Mouse (Mus musculus): ENCODE measurements at regions not wholly inside any gene's neighbourhood (a gene's known extent, or its start where the extent isn't known, plus 50 kb on each side); places are given as distances from the start of the nearest gene placed in this dataset.

DNA sequence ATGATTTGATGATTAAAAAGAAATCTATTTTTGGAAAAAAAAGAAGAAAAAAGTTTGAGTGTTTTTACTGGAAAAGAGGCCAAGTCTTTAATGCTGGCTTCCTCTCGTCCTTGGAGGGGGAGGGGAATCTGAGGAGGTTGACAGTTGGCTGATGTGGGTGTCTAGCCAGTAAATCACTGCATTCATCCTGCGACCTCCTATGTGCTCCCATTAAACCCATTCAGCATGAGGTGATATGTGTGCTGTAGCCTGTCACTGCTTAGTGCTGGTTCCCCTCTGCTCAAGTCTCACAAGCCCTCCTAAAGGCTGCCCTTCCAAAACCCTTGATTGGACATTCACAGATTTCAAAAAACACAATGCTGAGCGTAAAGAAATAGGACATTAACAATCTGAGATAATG is 68.7 kb downstream of the Atoh1 start:
- no peak overlapping the region for H3K4me2 ChIP-seq (ENCODE audit: low read length)
- H3K4me1 ChIP-seq (replicated peaks; ENCODE audit: control insufficient read depth, insufficient read depth, low read length): no peaks in the 10 kb centered on the region
- H3K4me3 ChIP-seq (ENCODE audit: low read depth, low read length): no peak overlapping the region
- no peak overlapping the region for H3K27ac ChIP-seq (ENCODE audit: low read depth)
- H3K9ac ChIP-seq (ENCODE audit: low read length): no peak overlapping the region
- no peak for DNase-seq (ENCODE audit: low spot score)
- no peaks in the 10 kb centered on the region for H3K9me3 ChIP-seq (ENCODE audit: control insufficient read depth, low read length)
- 43% methylated on average over 3 of the region's 3 CpGs for WGBS
- no peaks in the 10 kb centered on the region for H3K36me3 ChIP-seq (ENCODE audit: control insufficient read depth, insufficient read depth, low read length)
- ATAC-seq (replicated peaks; ENCODE audit: low FRiP score, low TSS enrichment, low read depth): no peak
- 0 out of 2 replicates have a peak, but pooled peaks cover 5% of the 10 kb centered on the region for H3K27me3 ChIP-seq (replicated peaks; ENCODE audit: control insufficient read depth, insufficient read depth, low read length)

DNA sequence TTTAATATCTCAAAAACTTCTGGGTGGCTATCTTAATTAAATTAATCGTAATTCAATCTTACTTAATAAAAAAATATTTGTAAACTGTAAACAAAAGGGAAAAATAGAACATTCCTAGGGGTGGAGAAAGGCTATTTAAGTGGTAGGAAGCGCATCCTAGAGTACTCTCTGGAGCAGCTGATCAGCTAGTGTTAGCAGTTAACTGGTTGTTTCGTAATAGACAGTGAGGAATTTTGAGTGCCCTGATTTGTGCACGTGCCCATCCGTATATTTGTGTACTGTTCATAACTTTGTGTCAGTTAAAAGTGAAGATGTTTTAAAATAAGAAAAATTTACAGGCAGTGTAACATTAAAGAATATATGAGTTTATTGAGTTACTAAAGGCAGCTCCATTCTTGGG is 69.9 kb downstream of the Atoh1 start:
- Histone ChIP-seq H3K4me1 (replicated peaks; ENCODE audit: control insufficient read depth, insufficient read depth, low read length) (no peaks in the 10 kb centered on the region), H3K4me3 (ENCODE audit: low read depth, low read length) (peak overlapping the region; percentile 37), H3K27ac (ENCODE audit: low read depth) (no peak overlapping the region), H3K4me2 (ENCODE audit: low read length) (peak overlapping the region; percentile 66), H3K9me3 (ENCODE audit: control insufficient read depth, low read length) (no peaks in the 10 kb centered on the region), H3K36me3 (ENCODE audit: control insufficient read depth, insufficient read depth, low read length) (no peaks in the 10 kb centered on the region), H3K9ac (ENCODE audit: low read length) (no peak overlapping the region), H3K27me3 (replicated peaks; ENCODE audit: control insufficient read depth, insufficient read depth, low read length) (0 out of 2 replicates have a peak, but pooled peaks cover 5% of the 10 kb centered on the region)
- WGBS: 61% methylated on average over 5 of the region's 5 CpGs
- ATAC-seq (replicated peaks; ENCODE audit: low FRiP score, low TSS enrichment, low read depth) (0 out of 2 replicates have a peak, but pooled peaks have one; percentile 8), DNase-seq (ENCODE audit: low spot score) (no peak)

DNA sequence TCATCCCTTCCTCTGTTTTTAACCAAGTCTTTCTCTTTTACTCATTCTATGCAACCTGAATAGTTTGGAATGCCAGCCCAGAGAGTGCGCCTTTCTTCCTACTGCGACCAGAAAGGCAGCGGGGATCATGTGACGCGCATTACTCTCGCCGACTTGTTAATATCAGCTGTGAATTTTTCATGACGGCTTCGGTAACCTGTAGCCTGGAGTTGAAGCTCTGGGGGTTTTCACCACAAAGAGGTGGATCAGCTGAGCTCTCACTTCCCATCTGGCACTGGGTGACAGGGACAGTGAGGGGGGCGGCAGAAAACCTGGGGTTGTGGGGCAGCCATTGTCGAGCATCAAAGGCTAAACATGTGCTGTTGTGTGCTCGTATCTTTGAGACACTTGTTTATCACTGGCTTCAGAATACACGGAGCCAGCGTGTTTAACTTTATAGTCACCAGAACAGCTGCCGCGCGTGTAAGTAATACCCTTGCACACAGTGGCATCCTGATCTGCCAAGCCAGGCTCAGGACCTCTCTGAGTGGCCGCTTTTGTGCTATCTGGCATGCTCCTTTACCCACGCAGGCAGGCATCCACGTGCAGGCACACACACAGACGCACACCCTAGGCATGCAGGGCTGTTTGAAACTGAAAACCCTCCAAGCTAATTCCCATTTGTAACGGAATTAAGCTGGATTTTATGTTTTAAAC is 70.5 kb downstream of the Atoh1 start:
- H3K36me3 ChIP-seq (ENCODE audit: control insufficient read depth, insufficient read depth, low read length): no peaks in the 10 kb centered on the region
- 0 out of 2 replicates have a peak, but pooled peaks cover 5% of the 10 kb centered on the region for H3K27me3 ChIP-seq (replicated peaks; ENCODE audit: control insufficient read depth, insufficient read depth, low read length)
- DNase-seq (ENCODE audit: low spot score): peak; percentile 56
- no peak overlapping the region for H3K27ac ChIP-seq (ENCODE audit: low read depth)
- WGBS: 12% methylated on average over 22 of the region's 22 CpGs
- peak overlapping the region; percentile 37 for H3K4me3 ChIP-seq (ENCODE audit: low read depth, low read length)
- no peak overlapping the region for H3K9ac ChIP-seq (ENCODE audit: low read length)
- H3K9me3 ChIP-seq (ENCODE audit: control insufficient read depth, low read length): no peaks in the 10 kb centered on the region
- H3K4me1 ChIP-seq (replicated peaks; ENCODE audit: control insufficient read depth, insufficient read depth, low read length): no peaks in the 10 kb centered on the region
- peak overlapping the region; percentile 66 for H3K4me2 ChIP-seq (ENCODE audit: low read length)
- ATAC-seq (replicated peaks; ENCODE audit: low FRiP score, low TSS enrichment, low read depth): 0 out of 2 replicates have a peak, but pooled peaks have one; percentile 15

DNA sequence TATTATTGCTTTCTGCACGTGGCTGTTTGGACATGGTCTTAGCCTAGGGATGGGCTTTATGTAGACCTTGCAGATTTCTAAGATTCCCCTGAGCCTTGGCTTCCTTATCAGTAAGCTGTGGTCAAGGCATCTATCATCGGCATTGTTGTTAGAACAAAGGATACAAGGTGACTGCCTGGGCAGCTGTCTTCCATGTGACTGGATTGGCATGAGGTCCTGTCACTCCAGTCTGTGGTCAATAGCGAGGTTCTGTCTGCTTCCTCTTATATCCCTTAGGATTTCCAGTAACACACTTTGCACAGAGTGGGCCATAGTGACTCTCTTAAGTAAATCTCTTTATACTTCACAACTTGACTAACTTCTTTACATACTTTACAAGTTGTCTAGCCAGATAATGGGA is 72.0 kb downstream of the Atoh1 start:
- Histone ChIP-seq H3K36me3 (ENCODE audit: control insufficient read depth, insufficient read depth, low read length) (no peaks in the 10 kb centered on the region), H3K4me2 (ENCODE audit: low read length) (no peak overlapping the region), H3K4me1 (replicated peaks; ENCODE audit: control insufficient read depth, insufficient read depth, low read length) (no peaks in the 10 kb centered on the region), H3K27me3 (replicated peaks; ENCODE audit: control insufficient read depth, insufficient read depth, low read length) (0 out of 2 replicates have a peak, but pooled peaks cover 5% of the 10 kb centered on the region), H3K4me3 (ENCODE audit: low read depth, low read length) (no peak overlapping the region), H3K27ac (ENCODE audit: low read depth) (no peak overlapping the region), H3K9me3 (ENCODE audit: control insufficient read depth, low read length) (no peaks in the 10 kb centered on the region), H3K9ac (ENCODE audit: low read length) (no peak overlapping the region)
- no peak for DNase-seq (ENCODE audit: low spot score)
- 58% methylated on average over 3 of the region's 3 CpGs for WGBS
- ATAC-seq (replicated peaks; ENCODE audit: low FRiP score, low TSS enrichment, low read depth): no peak

DNA sequence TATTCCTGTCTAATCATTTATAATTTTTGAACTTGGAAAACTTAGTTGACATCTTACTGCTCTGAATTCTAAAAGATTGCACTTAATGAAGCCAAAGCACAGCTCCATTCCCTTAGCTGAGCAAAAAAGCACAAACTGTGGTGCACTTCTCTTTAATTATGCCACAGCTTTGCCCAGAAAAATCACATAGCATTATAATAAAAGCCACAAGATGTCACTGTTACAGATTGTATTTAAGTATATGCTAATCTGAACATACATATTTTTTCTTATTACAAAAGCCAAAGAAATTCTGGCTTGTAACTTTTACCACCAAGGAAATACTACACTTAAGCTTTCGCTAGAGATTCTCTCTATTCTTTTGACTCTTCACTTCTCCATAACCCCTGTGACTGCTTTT is 86.2 kb downstream of the Atoh1 start:
- DNase-seq (ENCODE audit: low spot score) (no peak), ATAC-seq (replicated peaks; ENCODE audit: low FRiP score, low TSS enrichment, low read depth) (no peak)
- Histone ChIP-seq H3K27me3 (replicated peaks; ENCODE audit: control insufficient read depth, insufficient read depth, low read length) (no peaks in the 10 kb centered on the region), H3K9me3 (ENCODE audit: control insufficient read depth, low read length) (no peaks in the 10 kb centered on the region), H3K4me3 (ENCODE audit: low read depth, low read length) (no peak overlapping the region), H3K36me3 (ENCODE audit: control insufficient read depth, insufficient read depth, low read length) (no peaks in the 10 kb centered on the region), H3K9ac (ENCODE audit: low read length) (no peak overlapping the region), H3K27ac (ENCODE audit: low read depth) (no peak overlapping the region), H3K4me2 (ENCODE audit: low read length) (no peak overlapping the region), H3K4me1 (replicated peaks; ENCODE audit: control insufficient read depth, insufficient read depth, low read length) (no peaks in the 10 kb centered on the region)
- WGBS: 100% methylated on average over 1 of the region's 1 CpGs

DNA sequence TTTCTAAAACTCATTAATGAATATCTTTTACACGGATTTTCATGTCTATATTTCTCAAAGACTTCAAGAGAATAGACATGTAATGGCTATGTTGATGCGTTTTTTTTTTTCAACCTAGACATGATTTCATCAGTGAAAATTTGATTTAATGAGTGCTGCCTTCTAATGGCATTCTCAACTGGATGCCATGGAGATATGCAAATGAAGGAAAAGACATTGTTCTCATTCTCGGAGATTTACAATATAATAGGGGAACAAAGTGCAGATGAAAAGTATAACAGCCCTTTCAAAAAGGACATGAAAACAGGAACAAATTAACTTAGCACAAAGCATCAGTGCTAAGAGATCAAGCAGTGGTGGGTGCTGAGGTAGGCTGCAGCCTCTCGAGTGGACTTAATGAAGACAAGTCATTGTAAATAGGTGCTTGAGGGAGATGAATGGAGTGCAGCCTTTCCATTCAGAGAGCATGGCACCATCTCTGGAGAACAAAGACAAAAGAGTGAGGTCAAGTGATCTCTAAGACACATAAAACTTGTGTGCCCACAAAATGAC is 120.2 kb downstream of the Atoh1 start:
- Histone ChIP-seq H3K4me3 (ENCODE audit: low read depth, low read length) (no peak overlapping the region), H3K9ac (ENCODE audit: low read length) (no peak overlapping the region), H3K4me1 (replicated peaks; ENCODE audit: control insufficient read depth, insufficient read depth, low read length) (no peaks in the 10 kb centered on the region), H3K27ac (ENCODE audit: low read depth) (no peak overlapping the region), H3K9me3 (ENCODE audit: control insufficient read depth, low read length) (no peaks in the 10 kb centered on the region), H3K27me3 (replicated peaks; ENCODE audit: control insufficient read depth, insufficient read depth, low read length) (no peaks in the 10 kb centered on the region), H3K36me3 (ENCODE audit: control insufficient read depth, insufficient read depth, low read length) (no peaks in the 10 kb centered on the region), H3K4me2 (ENCODE audit: low read length) (no peak overlapping the region)
- 76% methylated on average over 4 of the region's 4 CpGs for WGBS
- no peak for ATAC-seq (replicated peaks; ENCODE audit: low FRiP score, low TSS enrichment, low read depth)
- no peak for DNase-seq (ENCODE audit: low spot score)

DNA sequence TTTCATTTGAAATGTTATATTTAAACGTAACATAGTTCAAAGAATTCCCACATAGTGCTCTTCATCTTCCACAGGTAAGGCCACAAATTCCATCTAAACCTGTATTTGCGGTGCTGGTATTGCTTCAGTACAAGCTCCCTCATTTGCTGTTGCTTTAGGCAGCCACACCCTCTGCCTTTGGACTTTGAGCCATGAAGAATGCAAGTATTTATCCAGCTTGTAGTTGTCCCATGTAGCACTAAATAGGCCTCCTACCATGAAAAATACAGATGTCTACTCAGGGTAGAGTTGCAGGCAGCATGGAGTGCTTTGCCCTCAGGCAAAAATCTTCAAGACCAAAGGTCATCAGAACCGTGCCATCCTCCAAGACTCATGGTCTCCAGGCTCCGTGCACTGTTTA is 134.0 kb downstream of the Atoh1 start:
- H3K4me3 ChIP-seq (ENCODE audit: low read depth, low read length): no peak overlapping the region
- DNase-seq (ENCODE audit: low spot score) (no peak), ATAC-seq (replicated peaks; ENCODE audit: low FRiP score, low TSS enrichment, low read depth) (no peak)
- WGBS: 57% methylated on average over 4 of the region's 4 CpGs
- H3K27me3 ChIP-seq (replicated peaks; ENCODE audit: control insufficient read depth, insufficient read depth, low read length): no peaks in the 10 kb centered on the region
- no peaks in the 10 kb centered on the region for H3K9me3 ChIP-seq (ENCODE audit: control insufficient read depth, low read length)
- H3K4me1 ChIP-seq (replicated peaks; ENCODE audit: control insufficient read depth, insufficient read depth, low read length): no peaks in the 10 kb centered on the region
- H3K27ac ChIP-seq (ENCODE audit: low read depth): no peak overlapping the region
- H3K9ac ChIP-seq (ENCODE audit: low read length): no peak overlapping the region
- H3K36me3 ChIP-seq (ENCODE audit: control insufficient read depth, insufficient read depth, low read length): no peaks in the 10 kb centered on the region
- H3K4me2 ChIP-seq (ENCODE audit: low read length): no peak overlapping the region

DNA sequence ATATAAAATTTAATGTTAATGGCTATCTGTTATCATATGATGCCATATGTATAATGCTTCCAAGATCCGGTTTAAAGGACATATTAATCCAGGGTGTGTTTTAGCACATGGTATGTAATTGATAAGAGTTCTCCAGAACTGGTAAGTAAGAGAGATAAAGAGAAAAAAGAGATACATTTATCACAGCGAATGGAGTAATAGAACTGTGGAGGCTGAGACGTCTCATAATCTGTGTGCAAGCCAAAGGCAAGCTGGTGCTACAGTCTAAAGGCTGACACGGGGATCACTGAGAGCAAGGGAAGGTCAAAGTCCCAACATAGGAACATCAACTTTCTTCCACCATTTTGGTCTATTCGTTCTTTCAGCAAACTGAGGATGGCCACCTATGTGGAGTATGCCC is 146.0 kb upstream of the Smarcad1 start:
- Histone ChIP-seq H3K9ac (ENCODE audit: low read length) (no peak overlapping the region), H3K4me3 (ENCODE audit: low read depth, low read length) (no peak overlapping the region), H3K4me2 (ENCODE audit: low read length) (no peak overlapping the region), H3K36me3 (ENCODE audit: control insufficient read depth, insufficient read depth, low read length) (no peaks in the 10 kb centered on the region), H3K27ac (ENCODE audit: low read depth) (no peak overlapping the region), H3K4me1 (replicated peaks; ENCODE audit: control insufficient read depth, insufficient read depth, low read length) (0 out of 2 replicates have a peak, but pooled peaks cover 3% of the 10 kb centered on the region), H3K9me3 (ENCODE audit: control insufficient read depth, low read length) (no peaks in the 10 kb centered on the region), H3K27me3 (replicated peaks; ENCODE audit: control insufficient read depth, insufficient read depth, low read length) (no peaks in the 10 kb centered on the region)
- ATAC-seq (replicated peaks; ENCODE audit: low FRiP score, low TSS enrichment, low read depth): no peak
- no peak for DNase-seq (ENCODE audit: low spot score)
- 80% methylated on average over 5 of the region's 5 CpGs for WGBS
